Mouse (Mus musculus): ENCODE data around the gene Fam83e. TPM values are rescaled to one million over a fixed set of nuclear protein-coding genes. Genes with fewer than 3 reads are reported as not detected.

The Fam83e gene
- under 1 TPM; 0.30 to 0.62 TPM for total RNA-seq (2021)
- long read RNA-seq, experiment 1 = 0 reads
- long read RNA-seq, experiment 2 = 0 reads

DNA sequence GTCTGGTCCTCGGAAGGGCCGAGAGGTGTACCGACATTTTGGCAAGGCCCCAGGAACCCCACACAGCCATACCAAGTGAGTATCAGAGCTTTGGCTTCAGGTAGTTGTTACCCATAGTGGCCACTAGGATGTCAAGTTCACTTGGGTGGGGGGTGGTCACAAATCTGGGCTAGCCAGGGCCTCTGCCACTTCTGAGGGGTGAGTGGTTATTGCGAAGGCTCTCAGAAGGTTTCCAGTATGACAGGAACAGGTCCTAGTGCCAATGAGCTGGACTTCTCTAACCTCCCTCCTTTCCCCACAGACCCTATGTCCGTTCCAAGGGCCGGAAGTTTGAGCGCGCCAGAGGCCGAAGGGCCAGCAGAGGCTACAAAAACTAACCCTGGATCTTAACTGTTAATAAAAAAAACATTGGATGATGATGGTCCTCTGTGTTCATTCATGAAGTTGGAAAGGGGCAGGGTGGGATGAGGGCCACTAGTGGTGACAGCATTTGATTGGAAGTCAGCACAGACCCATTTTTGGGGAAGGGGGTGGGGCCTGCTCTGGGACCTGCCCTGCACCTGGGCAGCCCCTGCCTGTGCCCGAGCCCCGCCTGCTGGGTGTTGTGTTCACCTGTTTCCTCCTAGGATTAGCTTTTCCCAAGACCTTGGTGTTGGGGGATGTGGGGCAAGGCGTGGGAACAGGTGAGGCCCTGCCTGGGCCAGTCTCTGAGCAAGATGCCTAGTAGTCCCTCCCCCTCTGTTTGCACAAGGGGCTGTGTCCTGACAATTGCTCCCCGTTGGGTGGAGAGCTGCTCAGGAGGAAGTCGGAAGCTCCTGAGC lies at the start of gene Fam83e:
Gene Fam83e (plus strand): TSS at position 800 of the 821 bp plus-strand sequence.
- peak in 1 of 2 experiments; percentile 7 for DNase-seq

DNA sequence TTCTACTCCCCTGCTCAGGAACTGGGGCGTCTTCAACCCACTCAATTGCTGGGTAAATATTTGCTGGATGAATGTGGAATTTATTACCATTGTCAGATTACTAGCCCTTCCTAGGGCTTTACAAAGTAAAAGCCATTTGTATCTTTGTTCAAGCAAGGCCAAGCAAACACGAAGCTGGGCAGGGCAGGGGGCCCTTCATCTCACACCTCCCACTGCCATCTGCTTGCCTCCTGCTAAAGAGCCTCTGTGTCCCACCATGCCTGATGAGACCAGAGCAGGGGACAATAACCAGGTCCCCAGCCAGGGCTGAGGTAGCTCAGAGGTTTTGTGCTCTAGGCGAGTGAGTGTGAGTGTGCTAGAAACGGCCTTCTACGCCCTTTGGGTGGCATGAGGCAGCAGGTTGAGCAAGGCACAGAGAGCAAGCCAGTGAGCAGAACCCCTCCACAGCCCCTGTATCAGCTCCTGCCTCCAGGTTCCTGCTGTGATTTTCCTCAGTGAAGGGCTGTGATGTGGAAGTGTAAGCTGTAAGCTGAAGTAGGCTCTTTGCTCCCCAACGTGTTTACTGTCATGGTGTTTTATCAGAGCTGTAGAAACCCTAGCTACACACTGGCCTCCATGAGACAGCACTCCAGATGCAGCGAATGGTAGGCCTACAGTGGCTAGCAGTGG lies 43.3 kb upstream of the Fam83e start:
- DNase-seq = no peak

DNA sequence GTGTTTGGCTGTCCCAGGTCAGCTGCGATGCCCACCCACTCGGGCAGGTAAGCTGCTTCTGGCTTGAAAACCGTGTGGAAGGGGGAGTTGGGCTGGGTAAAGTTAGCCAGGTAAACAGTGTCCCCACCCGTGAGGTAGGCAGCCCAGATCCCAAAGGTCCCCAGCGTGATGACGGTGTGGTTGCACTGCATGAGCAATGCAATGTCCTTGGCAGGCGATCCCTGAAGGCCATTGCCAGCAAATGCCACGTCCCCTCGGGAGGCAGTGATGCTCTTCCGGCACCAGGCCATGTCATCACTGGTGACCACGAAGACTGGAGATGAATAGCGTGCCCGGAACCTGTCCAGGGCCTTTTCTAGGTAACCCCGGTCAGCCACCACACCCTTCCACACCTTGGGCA lies 42.5 kb upstream of the Fam83e start:
- DNase-seq = no peak

DNA sequence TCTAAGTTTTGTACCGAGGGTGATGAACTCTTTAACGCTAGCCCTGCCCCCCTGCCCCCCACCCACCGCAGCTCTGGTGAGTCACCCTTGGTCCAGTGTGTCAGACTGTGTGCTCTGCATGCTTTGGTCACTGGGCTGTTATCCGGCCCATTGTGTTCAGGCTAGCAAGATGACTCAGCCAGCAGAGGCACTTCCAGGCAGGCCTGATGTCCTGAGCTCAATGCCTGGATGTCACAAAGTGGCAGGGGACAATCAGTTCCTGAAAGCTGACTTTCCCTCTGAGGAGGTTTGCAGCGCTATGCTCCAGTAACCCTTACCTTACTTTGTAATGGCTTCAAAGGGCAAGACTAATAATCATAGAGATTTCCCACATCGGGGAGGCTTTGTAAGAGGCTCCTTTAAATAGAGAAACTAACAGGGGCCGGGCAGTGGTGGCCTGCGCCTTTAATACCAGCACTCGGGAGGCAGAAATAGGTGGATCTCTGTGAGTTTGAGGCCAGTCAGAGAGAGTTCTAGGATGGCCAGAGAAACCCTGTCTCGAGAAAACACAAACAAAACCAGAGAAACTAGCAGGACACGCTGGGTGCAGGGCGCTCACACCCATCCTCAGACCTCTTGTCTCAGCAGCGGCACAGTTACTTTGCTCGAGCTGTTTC lies 40.9 kb upstream of the Fam83e start:
- DNase-seq = peak; percentile 71 to 86

DNA sequence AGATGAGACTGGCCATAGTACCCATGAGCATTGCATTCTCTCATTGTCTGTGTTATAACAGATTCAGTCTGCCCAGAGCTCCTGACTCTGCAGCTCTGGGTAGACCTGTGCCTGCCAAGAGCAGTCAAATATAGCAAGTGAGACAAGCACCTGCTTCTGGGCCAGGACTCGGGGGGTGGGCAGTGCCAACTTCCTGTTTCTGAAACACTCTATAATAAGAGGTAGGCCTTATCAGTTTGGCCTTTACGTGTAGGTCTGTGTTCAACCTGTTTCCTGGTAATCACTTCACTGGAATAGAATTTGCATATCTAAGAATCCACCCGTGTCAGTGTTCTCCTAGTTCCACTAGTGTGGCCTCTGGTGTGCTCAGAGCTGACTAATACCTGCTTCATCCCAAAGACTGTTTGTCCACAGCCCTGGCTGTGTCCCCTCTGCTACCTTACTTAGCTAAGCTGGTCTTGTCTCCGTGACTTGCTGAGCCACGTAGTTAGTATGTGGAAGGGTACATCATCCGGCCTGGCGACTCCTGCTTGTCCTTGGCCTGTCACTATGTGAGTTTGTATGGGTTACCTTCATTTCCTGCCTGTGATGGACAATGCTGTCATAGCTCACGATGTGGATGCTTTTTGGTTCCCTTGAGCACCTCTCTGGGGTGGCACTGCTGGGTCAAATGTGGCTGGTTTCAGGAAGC lies 39.8 kb upstream of the Fam83e start:
- DNase-seq = peak; percentile 74 to 84

DNA sequence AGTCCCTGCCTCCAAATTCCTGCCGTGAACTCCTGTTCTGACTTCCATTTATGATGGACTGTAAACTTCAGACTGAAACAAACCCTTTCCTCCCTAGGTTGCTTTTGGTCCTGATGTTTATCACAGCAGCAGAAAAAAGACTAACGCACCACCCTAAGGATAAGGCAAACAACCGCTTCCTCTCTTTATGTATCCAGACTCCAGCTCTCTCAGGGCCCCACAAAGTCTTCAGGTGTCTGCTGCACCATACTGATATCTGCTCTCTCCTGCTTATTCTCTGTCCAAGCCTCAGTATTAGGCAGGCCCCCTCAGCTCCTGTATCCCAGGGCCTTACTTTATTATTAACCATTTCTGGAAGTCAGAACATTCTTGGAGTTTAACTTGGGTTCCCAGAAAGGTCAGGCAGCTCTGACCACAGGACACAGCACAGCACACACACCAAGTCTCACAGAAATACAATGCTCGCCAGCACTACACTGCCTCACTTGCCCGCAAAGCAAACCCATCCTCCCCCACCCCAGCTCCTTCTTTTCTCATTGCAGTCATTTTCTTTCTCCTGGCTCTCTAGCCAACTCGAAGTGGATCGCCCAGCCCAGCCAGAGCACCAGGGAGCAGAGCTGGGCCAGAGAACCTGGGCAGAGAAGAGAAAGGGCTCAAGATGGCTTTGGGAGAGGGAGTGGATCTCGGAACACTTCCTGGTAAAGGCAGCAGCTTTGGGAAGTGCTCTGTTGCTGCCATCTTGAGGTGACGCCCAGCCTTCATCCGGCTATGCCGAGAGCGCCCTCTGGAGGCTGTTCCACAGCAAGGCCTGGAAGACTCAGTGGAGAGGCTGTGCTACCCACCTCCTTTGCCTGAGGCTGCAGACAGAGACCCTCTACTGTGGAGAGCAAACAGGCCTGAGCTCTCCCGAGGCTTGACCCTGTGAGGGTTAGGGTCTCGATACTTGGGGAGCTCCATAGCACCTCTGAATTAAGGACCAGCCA lies 38.6 kb upstream of the Fam83e start:
- peak; percentile 88 to 90 for DNase-seq

DNA sequence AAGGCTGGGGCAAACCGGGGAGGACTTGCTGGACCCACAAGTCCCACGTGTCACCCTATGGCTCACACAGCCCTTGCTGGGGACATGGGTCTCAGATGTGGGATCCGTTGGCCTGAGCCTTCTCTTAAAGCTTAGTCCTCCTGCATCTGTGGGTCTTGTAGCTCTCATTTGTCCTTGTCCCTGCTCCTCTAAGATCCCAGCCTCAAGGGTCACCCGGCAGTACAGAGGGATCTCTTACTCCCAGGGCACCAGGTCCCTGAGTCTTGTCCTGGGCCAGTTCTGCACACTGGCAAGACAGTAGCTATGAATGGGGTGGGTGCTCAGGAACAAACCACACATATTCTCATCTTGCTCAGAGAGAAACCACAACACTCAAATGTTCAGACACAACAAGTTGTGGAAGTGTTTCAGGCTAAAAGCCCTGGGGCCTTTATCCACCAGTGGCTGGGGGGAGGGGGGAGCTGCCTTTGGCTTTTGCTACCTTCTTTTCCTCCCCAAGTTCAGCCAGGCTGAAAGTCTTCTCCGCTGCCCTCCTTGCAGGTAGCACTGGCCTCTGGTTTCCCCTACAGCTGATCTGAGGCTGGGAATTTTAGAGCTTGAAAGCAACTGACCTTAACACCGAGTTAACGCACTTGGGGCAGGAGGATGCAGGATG lies 37.5 kb upstream of the Fam83e start, which contains the start of gene Ntn5:
Gene Ntn5 (plus strand): TSS at position 627 of the 655 bp plus-strand sequence.
- DNase-seq = no peak

DNA sequence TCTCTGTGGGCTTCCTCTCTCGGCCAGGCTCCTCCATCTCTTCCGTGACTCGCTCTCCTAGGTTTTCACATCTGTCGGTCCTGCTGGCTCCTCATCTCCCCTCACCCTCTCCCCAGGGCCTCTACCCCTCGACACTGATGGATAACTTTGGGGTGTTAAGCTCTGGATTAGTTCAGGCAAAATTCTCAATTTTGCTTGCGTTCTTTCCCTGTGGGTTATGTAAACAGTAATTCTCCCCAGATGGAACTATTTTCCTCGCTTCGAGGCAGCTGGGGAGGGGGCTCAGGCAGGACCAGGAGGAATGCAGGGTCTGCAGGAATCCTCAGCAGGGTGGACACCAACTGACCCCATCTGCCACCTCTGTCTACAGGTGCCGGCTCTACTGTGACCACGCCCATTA lies 35.2 kb upstream of the Fam83e start:
- no peak for DNase-seq

DNA sequence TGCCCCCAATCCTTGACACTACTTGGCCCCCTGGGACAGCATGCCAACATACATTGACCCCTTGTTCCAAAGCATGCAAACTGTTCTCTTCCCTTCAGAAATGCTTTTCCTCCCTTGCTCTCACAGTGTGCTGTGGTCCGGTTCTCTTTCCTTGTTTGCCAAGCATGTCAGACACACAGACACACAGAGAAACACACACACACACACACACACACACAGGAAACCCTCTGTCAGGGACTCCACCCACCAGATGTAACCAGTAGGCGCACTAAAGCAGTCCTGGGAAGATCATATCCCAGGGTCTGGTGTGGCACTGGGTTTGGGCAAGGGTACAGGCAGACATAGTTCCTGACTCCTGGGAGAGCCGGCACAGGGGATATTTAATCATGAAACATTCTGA lies 34.2 kb upstream of the Fam83e start:
- DNase-seq = no peak

DNA sequence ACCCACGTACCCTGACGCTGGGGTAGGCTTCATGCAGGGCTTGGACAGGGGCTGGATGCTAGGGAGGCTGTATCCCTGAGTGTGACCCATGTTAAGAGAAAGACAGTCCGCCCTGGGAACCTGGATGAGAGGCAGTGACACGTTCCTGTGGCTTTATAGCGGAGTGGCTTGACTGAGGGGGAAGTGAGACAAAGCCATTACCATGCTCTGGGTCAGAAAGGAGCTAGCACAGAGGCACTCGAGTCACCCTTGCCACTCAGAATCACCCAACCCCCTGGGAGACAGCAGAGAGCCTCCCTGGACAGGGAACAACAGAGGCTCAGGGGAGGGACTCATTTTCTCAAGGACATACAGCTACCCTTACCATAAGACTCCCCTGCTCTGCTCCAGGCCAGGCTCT lies 31.9 kb upstream of the Fam83e start:
- no peak for DNase-seq

DNA sequence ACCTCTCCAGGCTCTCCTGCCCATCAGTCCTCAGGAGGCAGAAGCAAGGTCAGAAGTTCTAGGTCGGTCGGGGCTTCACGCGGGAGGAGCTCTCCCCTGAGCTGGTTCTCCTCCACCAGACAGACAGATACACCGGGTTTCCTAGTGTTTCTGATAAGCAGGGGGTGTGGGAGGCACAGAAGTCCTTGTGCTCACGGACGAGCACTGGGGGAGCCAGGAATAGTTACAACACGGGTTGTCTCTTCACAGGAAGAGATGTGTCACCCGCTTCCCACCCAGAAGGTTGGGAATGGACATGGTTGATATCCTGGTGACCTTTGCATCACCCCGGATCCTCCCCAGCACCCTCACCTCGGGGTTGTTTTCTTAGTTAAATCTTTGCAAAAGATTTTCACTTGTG lies 31.2 kb upstream of the Fam83e start:
- DNase-seq = no peak

DNA sequence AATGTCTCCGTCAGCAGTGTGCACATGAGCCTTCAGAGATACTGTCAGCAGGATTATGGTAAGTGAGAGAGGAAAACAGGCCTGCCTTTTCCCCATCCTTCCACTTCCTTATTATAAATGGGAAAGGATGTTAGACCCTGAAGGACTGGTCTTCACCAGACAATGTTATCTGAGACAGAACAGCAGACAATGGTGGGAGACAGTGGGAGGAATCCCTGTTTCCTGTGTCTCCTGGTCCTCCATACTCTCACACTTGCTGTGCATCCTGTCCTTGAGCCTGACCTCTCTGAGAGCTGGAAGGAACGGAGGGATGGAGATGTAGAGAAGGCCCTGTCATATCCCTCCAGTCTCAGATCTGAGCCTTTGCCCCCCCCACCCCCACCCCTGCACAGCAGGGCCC lies 28.6 kb upstream of the Fam83e start:
- DNase-seq = no peak

DNA sequence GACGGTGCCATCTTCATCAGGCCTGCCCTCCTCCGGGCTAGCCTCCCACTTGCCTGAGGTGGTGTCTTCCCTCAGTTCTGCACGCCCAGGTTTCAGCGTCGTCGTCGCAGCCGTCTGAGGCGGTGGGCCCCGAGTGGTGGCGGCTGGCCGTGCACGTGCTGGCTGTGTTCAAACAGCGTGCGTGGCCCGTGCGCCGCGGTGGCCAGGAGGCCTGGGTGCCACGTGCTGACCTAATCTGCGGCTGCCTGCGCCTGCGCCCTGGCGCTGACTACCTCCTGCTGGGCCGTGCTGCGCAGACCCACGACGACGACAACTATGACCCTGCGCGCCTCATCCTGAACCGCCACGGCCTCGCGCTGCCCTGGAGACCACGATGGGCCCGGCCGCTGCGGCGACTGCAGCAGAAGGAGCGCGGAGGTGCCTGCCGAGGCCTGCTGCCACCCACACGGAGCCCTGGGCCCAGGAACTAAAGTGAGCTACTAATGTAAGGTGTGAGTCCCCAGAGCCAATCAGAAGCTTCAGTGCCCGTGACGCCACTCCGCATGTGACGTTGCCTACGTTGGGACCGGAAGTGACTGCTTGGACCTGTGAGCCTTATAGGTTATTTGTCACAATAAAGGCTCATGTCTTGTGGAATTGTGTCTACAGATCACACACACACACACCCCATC lies 27.0 kb upstream of the Fam83e start, which contains the start of gene Sec1:
Gene Sec1 (minus strand): TSS at position 482 of the 671 bp plus-strand sequence.
- DNase-seq = no peak

DNA sequence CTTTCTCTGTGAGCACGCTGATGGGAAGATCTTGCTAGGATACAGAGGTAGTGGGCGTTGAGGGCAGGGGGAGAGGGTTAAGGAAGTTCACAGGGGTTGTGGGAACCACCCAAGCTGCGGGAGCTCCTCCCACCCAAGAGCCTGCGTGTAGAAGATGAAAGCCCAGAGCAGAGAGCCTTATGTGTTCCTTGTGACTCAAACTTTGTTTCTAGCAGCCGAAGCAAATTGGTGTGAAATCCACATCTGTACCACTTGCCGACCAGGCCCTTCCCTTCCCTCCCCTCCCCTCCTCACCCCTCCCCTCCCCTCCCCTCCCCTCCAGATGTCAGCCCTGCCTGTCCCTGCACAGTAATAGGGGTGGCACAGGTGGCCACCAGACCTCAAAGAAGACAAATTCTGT lies 25.9 kb upstream of the Fam83e start:
- DNase-seq = no peak

DNA sequence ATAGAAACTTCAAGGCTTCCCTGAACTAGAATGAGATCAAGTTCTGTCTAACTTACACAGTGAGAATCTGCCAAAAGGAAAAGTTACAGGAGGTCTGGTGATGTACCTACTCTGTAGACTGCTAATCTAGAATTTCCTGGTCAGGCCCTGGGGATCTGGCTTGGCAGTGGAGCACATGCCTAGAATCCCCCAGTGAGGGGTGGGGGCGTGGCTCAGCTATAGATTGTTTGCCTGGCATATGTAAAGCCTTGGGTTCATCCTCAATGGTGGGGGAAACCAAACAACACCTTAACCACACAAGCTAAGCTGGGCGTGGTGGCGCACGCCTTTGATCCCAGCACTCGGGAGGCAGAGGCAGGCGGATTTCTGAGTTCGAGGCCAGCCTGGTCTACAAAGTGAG lies 23.1 kb upstream of the Fam83e start:
- DNase-seq = no peak

DNA sequence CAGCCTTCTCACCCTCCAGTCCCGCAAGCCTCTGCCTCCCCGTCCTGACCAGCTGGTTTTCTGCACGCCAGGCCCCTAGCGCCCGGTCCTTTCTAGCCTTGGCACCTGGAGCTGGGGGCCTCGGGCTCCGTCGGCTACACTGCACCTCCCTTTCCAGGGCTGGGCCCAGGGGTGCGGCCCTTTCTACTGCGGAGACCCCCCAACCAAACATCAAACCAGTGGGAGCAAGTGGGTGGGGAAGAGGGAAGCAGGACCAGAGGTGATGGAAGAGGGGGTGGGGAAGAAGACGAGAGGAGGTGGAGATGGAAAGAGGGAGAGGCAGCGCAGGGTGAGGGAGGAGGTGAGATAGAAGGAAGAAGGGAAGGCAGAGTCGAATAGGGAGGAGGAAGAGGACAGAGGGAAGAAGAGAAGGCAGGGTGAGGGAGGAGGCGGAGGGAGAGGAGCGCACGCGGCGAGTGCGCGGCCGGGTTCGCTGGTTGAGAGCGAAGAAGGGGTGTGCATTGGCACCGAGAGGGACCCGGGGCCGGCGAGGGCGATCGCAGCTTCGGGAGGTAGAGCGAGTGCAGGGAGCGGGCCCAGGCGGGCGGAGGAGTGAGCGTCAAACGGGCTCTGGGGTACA lies 21.4 kb upstream of the Fam83e start, which contains the start of gene Car11:
Gene Car11 (plus strand): TSS at position 321 of the 619 bp plus-strand sequence.
- DNase-seq = no peak

DNA sequence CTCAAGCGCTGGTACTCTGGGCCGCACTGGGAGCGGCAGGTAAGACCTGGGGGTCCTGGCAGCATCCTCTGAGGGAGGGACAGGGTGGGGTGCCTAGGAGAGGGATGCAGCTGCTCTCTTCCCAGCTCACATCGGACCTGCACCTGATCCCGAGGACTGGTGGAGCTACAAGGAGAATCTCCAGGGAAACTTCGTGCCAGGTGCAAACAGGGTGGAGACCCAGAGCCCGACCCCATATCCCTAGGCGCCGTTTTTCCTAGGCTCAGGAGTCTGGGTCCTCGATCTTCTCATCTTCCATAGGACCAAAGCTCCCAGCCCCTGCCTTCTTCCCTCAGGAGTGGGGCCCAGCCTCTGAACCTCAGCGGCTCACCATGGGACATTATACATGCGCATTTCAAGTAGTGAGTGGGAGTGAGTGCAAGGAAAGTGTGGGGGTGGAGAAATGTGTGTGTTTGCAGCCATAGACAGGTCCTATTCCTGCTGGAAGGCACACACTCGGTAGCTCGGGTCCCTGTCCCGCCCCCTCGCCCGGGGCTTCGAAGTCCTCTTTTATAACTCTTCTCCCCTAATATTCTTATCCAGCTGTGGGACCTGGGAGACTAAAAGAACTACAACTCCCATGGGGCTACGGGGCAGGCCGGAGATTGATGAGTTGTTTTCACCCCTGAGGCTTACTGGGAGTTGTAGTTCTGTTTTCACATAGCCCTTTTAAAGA lies 20.6 kb upstream of the Fam83e start:
- DNase-seq = peak; percentile 90 to 92

DNA sequence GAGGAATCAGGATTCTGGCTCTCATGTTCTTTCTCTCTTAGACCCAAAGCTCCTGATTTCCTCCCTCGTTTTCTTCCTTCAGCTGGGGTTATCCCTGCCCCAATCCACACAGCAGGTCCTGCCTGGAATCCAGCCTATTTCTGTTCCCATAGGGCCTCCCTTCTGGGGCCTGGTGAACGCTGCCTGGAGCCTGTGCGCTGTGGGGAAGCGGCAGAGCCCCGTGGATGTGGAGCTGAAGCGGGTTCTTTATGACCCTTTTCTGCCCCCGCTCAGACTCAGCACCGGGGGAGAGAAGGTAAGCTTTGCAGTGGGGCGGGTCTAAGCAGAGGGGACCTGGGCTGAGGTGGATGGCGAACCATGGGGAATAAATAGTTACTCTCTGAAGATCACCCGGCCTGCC lies 19.9 kb upstream of the Fam83e start:
- no peak for DNase-seq

DNA sequence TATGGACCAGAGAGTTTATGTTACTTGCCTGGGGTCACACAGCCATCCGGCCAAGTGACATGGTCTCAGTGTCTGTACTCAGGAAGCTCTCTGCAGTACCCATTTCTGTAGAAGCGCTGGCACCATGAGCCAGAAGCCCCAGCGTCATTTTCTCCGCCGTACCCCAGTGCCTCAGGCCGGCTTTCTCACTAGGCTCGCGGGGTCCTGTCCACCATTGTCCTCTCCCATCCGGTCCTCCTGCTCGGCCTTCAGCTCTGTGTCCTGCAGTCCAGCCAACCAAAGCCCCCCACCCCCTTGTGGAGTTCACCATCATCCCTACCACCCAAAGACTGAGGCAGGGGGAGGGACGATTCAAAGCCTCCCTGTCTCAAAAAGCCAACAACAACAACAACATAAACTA lies 19.4 kb upstream of the Fam83e start:
- no peak for DNase-seq

Data from heart, adult 18-20 months (tissue).